Mouse (Mus musculus): ENCODE measurements around the gene Emc8.

Emc8 gene

GRCm38 (mm10) chr8:120668374-120668905, at the start of gene Emc8:
Gene Emc8 (minus strand): TSS chr8:120668573.
- in situ Hi-C loops (cut with MboI, MseI), result loop anchor here in 1 of 2 experiments (25.0 kb wide), 1 partner anchor 919 kb away; the partner anchor contains the start of genes Fbxo31 and Map1lc3b

- in situ Hi-C loops (cut with MboI, MseI), result loop anchor here in 1 of 2 experiments (10.0 kb wide), 1 partner anchor 1839 kb away; the partner anchor contains the start of gene Piezo1
These were observed 47.8 kb upstream of the Emc8 start for GRCm38 (mm10) chr8:120715996-120716680.

- in situ Hi-C loops (cut with MboI, MseI), result loop anchor here in 1 of 2 experiments (10.0 kb wide), 1 partner anchor 1840 kb away; the partner anchor contains the start of gene Piezo1
These were observed 46.8 kb upstream of the Emc8 start for GRCm38 (mm10) chr8:120715200-120715599.

GRCm38 (mm10) chr8:120709176-120709575, 40.8 kb upstream of the Emc8 start:
- in situ Hi-C loops (cut with MboI, MseI), result no loop called here

- in situ Hi-C loops (cut with MboI, MseI), result no loop called here
These were observed 37.8 kb upstream of the Emc8 start for GRCm38 (mm10) chr8:120706193-120706592.

GRCm38 (mm10) chr8:120705163-120705562, 36.8 kb upstream of the Emc8 start:
- in situ Hi-C loops (cut with MboI, MseI), result no loop called here

- in situ Hi-C loops (cut with MboI, MseI), result no loop called here
These were observed 35.8 kb upstream of the Emc8 start for GRCm38 (mm10) chr8:120704203-120704602.

- in situ Hi-C loops (cut with MboI, MseI), result no loop called here
These were observed 33.5 kb upstream of the Emc8 start for GRCm38 (mm10) chr8:120701758-120702465.

- in situ Hi-C loops (cut with MboI, MseI), result no loop called here
These were observed 31.7 kb upstream of the Emc8 start for GRCm38 (mm10) chr8:120700053-120700452.

- in situ Hi-C loops (cut with MboI, MseI), result no loop called here
These were observed 31.2 kb upstream of the Emc8 start for GRCm38 (mm10) chr8:120699565-120699964.

GRCm38 (mm10) chr8:120699079-120699478, 30.7 kb upstream of the Emc8 start:
- in situ Hi-C loops (cut with MboI, MseI), result no loop called here

GRCm38 (mm10) chr8:120698426-120698825, 30.1 kb upstream of the Emc8 start:
- in situ Hi-C loops (cut with MboI, MseI), result no loop called here

GRCm38 (mm10) chr8:120697979-120698272, 29.6 kb upstream of the Emc8 start:
- in situ Hi-C loops (cut with MboI, MseI), result no loop called here

GRCm38 (mm10) chr8:120697154-120697978, 29.0 kb upstream of the Emc8 start:
- in situ Hi-C loops (cut with MboI, MseI), result no loop called here

- in situ Hi-C loops (cut with MboI, MseI), result no loop called here
These were observed 28.2 kb upstream of the Emc8 start for GRCm38 (mm10) chr8:120696401-120697153.

- in situ Hi-C loops (cut with MboI, MseI), result loop anchor here in 1 of 2 experiments (5.0 kb wide), 1 partner anchor 43 kb away; the partner anchor contains the start of gene Irf8
These were observed 25.6 kb upstream of the Emc8 start for GRCm38 (mm10) chr8:120693861-120694493.

GRCm38 (mm10) chr8:120692934-120693333, 24.6 kb upstream of the Emc8 start:
- in situ Hi-C loops (cut with MboI, MseI), result loop anchor here in 1 of 2 experiments (5.0 kb wide), 1 partner anchor 44 kb away; the partner anchor contains the start of gene Irf8

GRCm38 (mm10) chr8:120688511-120688910, 20.1 kb upstream of the Emc8 start:
- in situ Hi-C loops (cut with MboI, MseI), result loop anchor here in 1 of 2 experiments (10.0 kb wide), 1 partner anchor 416 kb away; the partner anchor contains the start of gene Mthfsd

- in situ Hi-C loops (cut with MboI, MseI), result loop anchor here in 1 of 2 experiments (10.0 kb wide), 1 partner anchor 417 kb away; the partner anchor contains the start of gene Mthfsd
These were observed 19.4 kb upstream of the Emc8 start for GRCm38 (mm10) chr8:120687786-120688185.

- in situ Hi-C loops (cut with MboI, MseI), result loop anchor here in 1 of 2 experiments (10.0 kb wide), 1 partner anchor 418 kb away; the partner anchor contains the start of gene Mthfsd
These were observed 18.2 kb upstream of the Emc8 start for GRCm38 (mm10) chr8:120686576-120686975.

Data from T-helper 17 cell (primary cell).